Mouse (Mus musculus): ENCODE measurements at regions not wholly inside any gene's neighbourhood (a gene's known extent, or its start where the extent isn't known, plus 50 kb on each side); places are given as distances from the start of the nearest gene placed in this dataset.

GRCm38 (mm10) chr8:89152331-89152730 lies 108.4 kb upstream of the Sall1 start:
- DNase-seq, result peak; percentile 29 to 30

GRCm38 (mm10) chr8:89150952-89151351 lies 107.0 kb upstream of the Sall1 start:
- no peak for DNase-seq

GRCm38 (mm10) chr8:89141529-89142235 lies 97.7 kb upstream of the Sall1 start:
- DNase-seq, result no peak

- DNase-seq, result no peak
Measured at GRCm38 (mm10) chr8:89139876-89140275, 95.9 kb upstream of the Sall1 start.

GRCm38 (mm10) chr8:89138416-89139125 lies 94.6 kb upstream of the Sall1 start:
- peak; percentile 26 to 42 for DNase-seq

- peak in 1 of 2 experiments; percentile 21 for DNase-seq
Measured at GRCm38 (mm10) chr8:89134581-89135484, 90.9 kb upstream of the Sall1 start.

GRCm38 (mm10) chr8:89134058-89134457 lies 90.1 kb upstream of the Sall1 start:
- DNase-seq, result no peak

GRCm38 (mm10) chr8:89121051-89121450 lies 77.1 kb upstream of the Sall1 start:
- DNase-seq, result no peak

- no peak for DNase-seq
Measured at GRCm38 (mm10) chr8:89107895-89108660, 64.1 kb upstream of the Sall1 start.

- DNase-seq, result no peak
Measured at GRCm38 (mm10) chr8:89106346-89106745, 62.4 kb upstream of the Sall1 start.

- DNase-seq, result no peak
Measured at GRCm38 (mm10) chr8:89097396-89097795, 53.4 kb upstream of the Sall1 start.
